Mouse (Mus musculus): Measurements from ENCODE around the gene Itga3. TPM values are rescaled to one million over a fixed set of nuclear protein-coding genes. Genes with fewer than 3 reads are reported as not detected.
"Not testable (repeated sequence)": the region's sequence is repeated elsewhere in the genome, so short reads cannot be mapped to it uniquely, and the experiment has no call there.

The Itga3 gene
- total RNA-seq, 2 experiments from 2014 or later: 13.6 to 16.2 TPM

GRCm38 (mm10) chr11:95011416-95011815 lies 65.2 kb downstream of the Itga3 start:
- DNase-seq (ENCODE audit: extremely low spot score in 1 of 2, low spot score in 2 of 2): no peak
- intact Hi-C loops (cut with DNase I): no loop called here

- intact Hi-C loops (cut with DNase I): not testable (repeated sequence)
Observed at GRCm38 (mm10) chr11:95010841-95011403, 65.7 kb downstream of the Itga3 start.

GRCm38 (mm10) chr11:95010141-95010739 lies 66.4 kb downstream of the Itga3 start:
- intact Hi-C loops (cut with DNase I): no loop called here
- peak in 1 of 2 experiments; percentile 80 for DNase-seq (ENCODE audit: extremely low spot score in 1 of 2, low spot score in 2 of 2)

More at GRCm38 (mm10) chr11:95010841-95011403, 65.7 kb downstream of the Itga3 start:
- not testable (repeated sequence) for DNase-seq (ENCODE audit: extremely low spot score in 1 of 2, low spot score in 2 of 2)

GRCm38 (mm10) chr11:95009629-95010014 lies 67.0 kb downstream of the Itga3 start, which contains the start of gene Samd14:
TSS of gene Samd14 (plus strand) at chr11:95009879.
- intact Hi-C loops (cut with DNase I): no loop called here
- DNase-seq (ENCODE audit: extremely low spot score in 1 of 2, low spot score in 2 of 2): peak; percentile 74 to 85

GRCm38 (mm10) chr11:95008661-95009628 lies 67.7 kb downstream of the Itga3 start:
- DNase-seq (ENCODE audit: extremely low spot score in 1 of 2, low spot score in 2 of 2): peak in 1 of 2 experiments; percentile 58
- intact Hi-C loops (cut with DNase I): no loop called here

- intact Hi-C loops (cut with DNase I): no loop called here
- no peak for DNase-seq (ENCODE audit: extremely low spot score in 1 of 2, low spot score in 2 of 2)
Observed at GRCm38 (mm10) chr11:95007418-95007817, 69.2 kb downstream of the Itga3 start.

GRCm38 (mm10) chr11:95006525-95007219 lies 69.9 kb downstream of the Itga3 start:
- peak; percentile 72 to 89 for DNase-seq (ENCODE audit: extremely low spot score in 1 of 2, low spot score in 2 of 2)
- intact Hi-C loops (cut with DNase I): no loop called here

- intact Hi-C loops (cut with DNase I): no loop called here
- DNase-seq (ENCODE audit: extremely low spot score in 1 of 2, low spot score in 2 of 2): peak in 1 of 2 experiments; percentile 39
Observed at GRCm38 (mm10) chr11:95006038-95006437, 70.6 kb downstream of the Itga3 start.

- intact Hi-C loops (cut with DNase I): no loop called here
- DNase-seq (ENCODE audit: extremely low spot score in 1 of 2, low spot score in 2 of 2): no peak
Observed at GRCm38 (mm10) chr11:95004937-95005198, 71.7 kb downstream of the Itga3 start.

- no peak for DNase-seq (ENCODE audit: extremely low spot score in 1 of 2, low spot score in 2 of 2)
- intact Hi-C loops (cut with DNase I): no loop called here
Observed at GRCm38 (mm10) chr11:95004136-95004936, 72.3 kb downstream of the Itga3 start.

GRCm38 (mm10) chr11:95002705-95003104 lies 73.9 kb downstream of the Itga3 start:
- intact Hi-C loops (cut with DNase I): no loop called here
- no peak for DNase-seq (ENCODE audit: extremely low spot score in 1 of 2, low spot score in 2 of 2)

- intact Hi-C loops (cut with DNase I): loop anchor here (2.0 kb wide), 1 partner anchor 23 kb away; no protein-coding TSS in a partner anchor
- no peak for DNase-seq (ENCODE audit: extremely low spot score in 1 of 2, low spot score in 2 of 2)
Observed at GRCm38 (mm10) chr11:95001584-95002347, 74.8 kb downstream of the Itga3 start.

GRCm38 (mm10) chr11:95001058-95001457 lies 75.5 kb downstream of the Itga3 start:
- intact Hi-C loops (cut with DNase I): loop anchor here (2.0 kb wide), 1 partner anchor 22 kb away; no protein-coding TSS in a partner anchor

GRCm38 (mm10) chr11:95000548-95000947 lies 76.1 kb downstream of the Itga3 start:
- peak in 1 of 2 experiments; percentile 64 for DNase-seq (ENCODE audit: extremely low spot score in 1 of 2, low spot score in 2 of 2)
- intact Hi-C loops (cut with DNase I): loop anchor here (2.0 kb wide), 1 partner anchor 22 kb away; no protein-coding TSS in a partner anchor

More at GRCm38 (mm10) chr11:95001058-95001457, 75.5 kb downstream of the Itga3 start:
- peak in 1 of 2 experiments; percentile 77 for DNase-seq (ENCODE audit: extremely low spot score in 1 of 2, low spot score in 2 of 2)

- intact Hi-C loops (cut with DNase I): loop anchor here (2.0 kb wide), 1 partner anchor 21 kb away; no protein-coding TSS in a partner anchor
Observed at GRCm38 (mm10) chr11:95000128-95000527, 76.5 kb downstream of the Itga3 start.

GRCm38 (mm10) chr11:94998041-94998531 lies 78.5 kb downstream of the Itga3 start:
- intact Hi-C loops (cut with DNase I): no loop called here
- peak in 1 of 2 experiments; percentile 49 for DNase-seq (ENCODE audit: extremely low spot score in 1 of 2, low spot score in 2 of 2)

More at GRCm38 (mm10) chr11:95000128-95000527, 76.5 kb downstream of the Itga3 start:
- DNase-seq (ENCODE audit: extremely low spot score in 1 of 2, low spot score in 2 of 2): no peak

GRCm38 (mm10) chr11:94997596-94997995 lies 79.0 kb downstream of the Itga3 start:
- DNase-seq (ENCODE audit: extremely low spot score in 1 of 2, low spot score in 2 of 2): no peak
- intact Hi-C loops (cut with DNase I): no loop called here

Measured in left cerebral cortex, postnatal 10 days (tissue).